Mouse (Mus musculus): Measurements from ENCODE around the gene Plekho2. TPM values are rescaled to one million over a fixed set of nuclear protein-coding genes. Genes with fewer than 3 reads are reported as not detected.

Plekho2 gene
- polyA plus RNA-seq, 1 experiment from 2014 or later: 11.3 TPM

DNA sequence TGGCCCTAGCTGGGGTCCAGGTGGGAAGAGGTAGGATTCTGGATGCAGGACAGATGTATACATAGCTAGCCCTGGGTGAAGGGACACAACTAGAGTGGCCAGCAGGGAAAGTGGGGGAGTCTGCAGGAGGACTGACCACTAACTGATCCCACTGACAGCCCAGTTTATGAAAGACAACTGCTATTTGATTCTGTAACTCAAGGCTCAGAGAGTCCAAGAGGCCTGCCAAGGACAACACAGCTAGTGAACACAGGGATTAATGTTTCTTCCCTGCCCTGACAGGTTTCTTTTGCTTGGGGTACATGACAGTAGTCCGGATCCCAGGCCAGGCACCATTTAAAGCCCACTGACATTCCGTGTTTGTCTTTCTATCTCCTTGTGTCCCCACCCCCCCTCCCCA, 27.3 kb upstream of the Plekho2 start:
- Histone ChIP-seq H3K4me2 (ENCODE audit: low read depth, low read length) (no peak overlapping the region), H3K9ac (ENCODE audit: low read depth, low read length) (no peak overlapping the region), H3K36me3 (ENCODE audit: control insufficient read depth, insufficient read depth, low read length) (no peaks in the 10 kb centered on the region), H3K27ac (ENCODE audit: low read length) (peak overlapping the region; percentile 55; the same call in 1 of the 2 replicates), H3K4me1 (ENCODE audit: control insufficient read depth, insufficient read depth, low read length) (no peaks in the 10 kb centered on the region), H3K27me3 (replicated peaks; ENCODE audit: control insufficient read depth, insufficient read depth, low read length) (no peaks in the 10 kb centered on the region), H3K9me3 (ENCODE audit: control insufficient read depth, low read length) (no peaks in the 10 kb centered on the region), H3K4me3 (ENCODE audit: low read length) (no peak overlapping the region)
- ATAC-seq: peak; percentile 34
- 29% methylated on average over 2 of the region's 2 CpGs for WGBS

- Histone ChIP-seq H3K9ac (ENCODE audit: low read depth, low read length) (peak overlapping the region; percentile 31; the same call in 1 of the 2 replicates), H3K4me2 (ENCODE audit: low read depth, low read length) (no peak overlapping the region), H3K4me3 (ENCODE audit: low read length) (no peak overlapping the region), H3K27ac (ENCODE audit: low read length) (peak overlapping the region; percentile 60), H3K27me3 (replicated peaks; ENCODE audit: control insufficient read depth, insufficient read depth, low read length) (no peaks in the 10 kb centered on the region), H3K9me3 (ENCODE audit: control insufficient read depth, low read length) (no peaks in the 10 kb centered on the region), H3K36me3 (ENCODE audit: control insufficient read depth, insufficient read depth, low read length) (no peaks in the 10 kb centered on the region), H3K4me1 (ENCODE audit: control insufficient read depth, insufficient read depth, low read length) (no peaks in the 10 kb centered on the region)
- ATAC-seq: peak; percentile 68
- 47% methylated on average over 9 of the region's 9 CpGs for WGBS
Measured at GRCm38 (mm10) chr9:65606321-65607109, 26.7 kb upstream of the Plekho2 start.

GRCm38 (mm10) chr9:65605471-65606136, 25.8 kb upstream of the Plekho2 start:
- peak; percentile 82 for ATAC-seq
- H3K4me2 ChIP-seq (ENCODE audit: low read depth, low read length): peak overlapping the region; percentile 41
- 7% methylated on average over 9 of the region's 9 CpGs for WGBS
- H3K9me3 ChIP-seq (ENCODE audit: control insufficient read depth, low read length): no peaks in the 10 kb centered on the region
- H3K9ac ChIP-seq (ENCODE audit: low read depth, low read length): no peak overlapping the region
- H3K27ac ChIP-seq (ENCODE audit: low read length): peak overlapping the region; percentile 60; the same call in 1 of the 2 replicates
- H3K4me1 ChIP-seq (ENCODE audit: control insufficient read depth, insufficient read depth, low read length): no peaks in the 10 kb centered on the region
- no peak overlapping the region for H3K4me3 ChIP-seq (ENCODE audit: low read length)
- H3K27me3 ChIP-seq (replicated peaks; ENCODE audit: control insufficient read depth, insufficient read depth, low read length): no peaks in the 10 kb centered on the region
- H3K36me3 ChIP-seq (ENCODE audit: control insufficient read depth, insufficient read depth, low read length): no peaks in the 10 kb centered on the region

DNA sequence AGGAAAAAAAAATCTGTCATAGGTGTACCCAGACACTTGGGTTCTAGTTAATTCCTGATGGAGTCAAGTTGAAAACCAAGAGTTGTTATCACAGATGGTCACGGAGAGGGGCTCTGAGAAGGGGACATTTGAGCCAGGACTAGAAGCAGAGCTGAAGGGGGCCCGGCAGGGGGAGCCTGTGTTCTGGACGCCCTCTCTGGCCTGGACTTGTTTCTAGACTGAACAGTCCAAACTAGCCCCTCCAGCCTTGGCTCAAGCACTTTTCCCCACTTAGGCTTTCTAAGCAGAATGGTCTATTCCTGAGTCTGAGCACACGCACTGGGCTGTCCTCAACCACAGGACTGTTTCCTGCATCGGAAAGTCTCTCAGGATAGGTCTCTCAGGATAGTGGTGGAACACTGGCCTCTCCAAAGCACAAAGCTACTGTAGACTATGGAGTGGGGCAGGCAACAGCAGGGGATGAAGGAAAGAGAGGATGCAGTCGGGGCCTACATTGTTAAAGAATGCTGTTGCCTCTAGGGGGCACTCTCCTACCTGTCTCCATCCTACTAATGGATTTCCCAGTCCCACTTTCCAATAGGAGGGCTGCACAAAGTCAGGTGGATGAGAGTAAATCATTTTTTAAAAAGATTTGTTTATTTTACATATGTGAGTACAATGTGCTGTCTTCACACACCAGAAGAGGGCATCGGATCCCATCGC, 23.7 kb upstream of the Plekho2 start:
- H3K9me3 ChIP-seq (ENCODE audit: control insufficient read depth, low read length): no peaks in the 10 kb centered on the region
- 51% methylated on average over 8 of the region's 8 CpGs for WGBS
- no peak for ATAC-seq
- H3K4me3 ChIP-seq (ENCODE audit: low read length): no peak overlapping the region
- H3K9ac ChIP-seq (ENCODE audit: low read depth, low read length): no peak overlapping the region
- H3K4me1 ChIP-seq (ENCODE audit: control insufficient read depth, insufficient read depth, low read length): no peaks in the 10 kb centered on the region
- no peaks in the 10 kb centered on the region for H3K36me3 ChIP-seq (ENCODE audit: control insufficient read depth, insufficient read depth, low read length)
- no peak overlapping the region for H3K4me2 ChIP-seq (ENCODE audit: low read depth, low read length)
- H3K27me3 ChIP-seq (replicated peaks; ENCODE audit: control insufficient read depth, insufficient read depth, low read length): no peaks in the 10 kb centered on the region
- H3K27ac ChIP-seq (ENCODE audit: low read length): no peak overlapping the region

- H3K9me3 ChIP-seq (ENCODE audit: control insufficient read depth, low read length): no peaks in the 10 kb centered on the region
- H3K27me3 ChIP-seq (replicated peaks; ENCODE audit: control insufficient read depth, insufficient read depth, low read length): no peaks in the 10 kb centered on the region
- H3K4me3 ChIP-seq (ENCODE audit: low read length): no peak overlapping the region
- no peak overlapping the region for H3K27ac ChIP-seq (ENCODE audit: low read length)
- ATAC-seq: no peak
- no peak overlapping the region for H3K4me2 ChIP-seq (ENCODE audit: low read depth, low read length)
- no peak overlapping the region for H3K9ac ChIP-seq (ENCODE audit: low read depth, low read length)
- no peaks in the 10 kb centered on the region for H3K4me1 ChIP-seq (ENCODE audit: control insufficient read depth, insufficient read depth, low read length)
- H3K36me3 ChIP-seq (ENCODE audit: control insufficient read depth, insufficient read depth, low read length): no peaks in the 10 kb centered on the region
- WGBS: 55% methylated on average over 2 of the region's 2 CpGs
Measured at GRCm38 (mm10) chr9:65600951-65601350, 21.1 kb upstream of the Plekho2 start.

- H3K4me3 ChIP-seq (ENCODE audit: low read length): no peak overlapping the region
- no peaks in the 10 kb centered on the region for H3K36me3 ChIP-seq (ENCODE audit: control insufficient read depth, insufficient read depth, low read length)
- H3K27me3 ChIP-seq (replicated peaks; ENCODE audit: control insufficient read depth, insufficient read depth, low read length): no peaks in the 10 kb centered on the region
- no peak overlapping the region for H3K27ac ChIP-seq (ENCODE audit: low read length)
- no peaks in the 10 kb centered on the region for H3K9me3 ChIP-seq (ENCODE audit: control insufficient read depth, low read length)
- 52% methylated on average over 7 of the region's 11 CpGs for WGBS
- H3K9ac ChIP-seq (ENCODE audit: low read depth, low read length): no peak overlapping the region
- peak overlapping the region; percentile 35; the same call in 1 of the 2 replicates for H3K4me2 ChIP-seq (ENCODE audit: low read depth, low read length)
- no peaks in the 10 kb centered on the region for H3K4me1 ChIP-seq (ENCODE audit: control insufficient read depth, insufficient read depth, low read length)
- no peak for ATAC-seq
Measured at GRCm38 (mm10) chr9:65598765-65599249, 19.0 kb upstream of the Plekho2 start.

DNA sequence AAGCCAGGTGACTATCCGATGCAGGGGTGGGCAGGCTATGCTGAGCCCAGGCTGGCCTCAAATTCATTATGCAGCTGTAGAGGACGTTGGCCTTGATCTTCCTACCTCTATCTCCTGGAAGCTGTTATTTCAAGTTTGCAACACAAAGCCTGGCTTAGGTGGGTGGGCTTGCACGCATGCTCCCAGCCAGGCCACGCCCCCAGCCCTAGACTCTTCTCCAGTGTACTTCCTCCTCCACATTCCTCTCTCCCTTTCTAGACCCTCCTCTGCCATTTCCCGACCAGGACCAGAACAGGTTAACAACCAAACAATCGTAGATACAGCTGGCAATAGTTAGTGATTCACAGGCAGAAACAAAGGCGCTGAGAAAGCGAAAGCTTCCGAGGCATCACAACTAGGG, 13.8 kb upstream of the Plekho2 start:
- no peaks in the 10 kb centered on the region for H3K27me3 ChIP-seq (replicated peaks; ENCODE audit: control insufficient read depth, insufficient read depth, low read length)
- H3K9ac ChIP-seq (ENCODE audit: low read depth, low read length): no peak overlapping the region
- H3K36me3 ChIP-seq (ENCODE audit: control insufficient read depth, insufficient read depth, low read length): no peaks in the 10 kb centered on the region
- no peak overlapping the region for H3K27ac ChIP-seq (ENCODE audit: low read length)
- WGBS: 81% methylated on average over 9 of the region's 9 CpGs
- ATAC-seq: no peak
- no peak overlapping the region for H3K4me3 ChIP-seq (ENCODE audit: low read length)
- no peak overlapping the region for H3K4me2 ChIP-seq (ENCODE audit: low read depth, low read length)
- peaks cover 8% of the 10 kb centered on the region for H3K4me1 ChIP-seq (ENCODE audit: control insufficient read depth, insufficient read depth, low read length)
- no peaks in the 10 kb centered on the region for H3K9me3 ChIP-seq (ENCODE audit: control insufficient read depth, low read length)

GRCm38 (mm10) chr9:65592721-65593120, 12.9 kb upstream of the Plekho2 start:
- no peak overlapping the region for H3K9ac ChIP-seq (ENCODE audit: low read depth, low read length)
- WGBS: 89% methylated on average over 3 of the region's 3 CpGs
- no peak for ATAC-seq
- H3K36me3 ChIP-seq (ENCODE audit: control insufficient read depth, insufficient read depth, low read length): no peaks in the 10 kb centered on the region
- peaks cover 11% of the 10 kb centered on the region for H3K4me1 ChIP-seq (ENCODE audit: control insufficient read depth, insufficient read depth, low read length)
- H3K9me3 ChIP-seq (ENCODE audit: control insufficient read depth, low read length): no peaks in the 10 kb centered on the region
- H3K4me2 ChIP-seq (ENCODE audit: low read depth, low read length): no peak overlapping the region
- H3K27ac ChIP-seq (ENCODE audit: low read length): no peak overlapping the region
- no peak overlapping the region for H3K4me3 ChIP-seq (ENCODE audit: low read length)
- H3K27me3 ChIP-seq (replicated peaks; ENCODE audit: control insufficient read depth, insufficient read depth, low read length): no peaks in the 10 kb centered on the region

GRCm38 (mm10) chr9:65589091-65589490, 9.3 kb upstream of the Plekho2 start:
- H3K4me3 ChIP-seq (ENCODE audit: low read length): peak overlapping the region; percentile 64
- H3K4me2 ChIP-seq (ENCODE audit: low read depth, low read length): peak overlapping the region; percentile 97
- H3K36me3 ChIP-seq (ENCODE audit: control insufficient read depth, insufficient read depth, low read length): no peaks in the 10 kb centered on the region
- WGBS: 95% methylated on average over 3 of the region's 3 CpGs
- H3K4me1 ChIP-seq (ENCODE audit: control insufficient read depth, insufficient read depth, low read length): peaks cover 14% of the 10 kb centered on the region
- no peaks in the 10 kb centered on the region for H3K27me3 ChIP-seq (replicated peaks; ENCODE audit: control insufficient read depth, insufficient read depth, low read length)
- H3K27ac ChIP-seq (ENCODE audit: low read length): no peak overlapping the region
- H3K9ac ChIP-seq (ENCODE audit: low read depth, low read length): no peak overlapping the region
- no peak for ATAC-seq
- H3K9me3 ChIP-seq (ENCODE audit: control insufficient read depth, low read length): no peaks in the 10 kb centered on the region

Measured in intestine, embryonic 16.5 days (tissue).